In the genomic region with DNA sequence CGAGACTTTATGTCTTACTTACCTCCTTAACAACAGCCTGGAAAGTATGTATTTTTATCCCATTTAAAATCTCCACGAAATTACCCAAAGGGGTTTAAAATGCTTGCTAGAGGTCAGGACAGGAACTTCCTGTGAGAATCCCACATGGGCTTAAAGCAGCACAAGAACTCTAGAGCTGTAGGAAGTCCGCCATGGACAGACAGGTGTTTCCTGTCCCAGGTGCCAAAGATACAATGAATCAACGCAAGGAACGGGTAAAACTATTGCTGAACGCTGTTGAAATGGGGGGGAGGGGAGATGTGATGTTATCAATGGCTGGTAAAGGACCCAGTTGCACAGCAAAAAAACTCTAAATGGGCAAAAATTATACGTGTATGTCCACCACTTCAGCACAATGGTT, we compare ENCODE assay signal across 16 mouse cellular contexts. TPM values are rescaled to one million over a fixed set of nuclear protein-coding genes. Genes with fewer than 3 reads are reported as not detected.
"Had no signal": no experiment of that assay in that cellular context is flagged by ENCODE, and none has a peak within 500 bp of the region (broad histone marks: within the 10 kb centered on the region; RNA-seq: fewer than 3 reads in every experiment).

No protein-coding gene starts in this region.

- H3K9me3 ChIP-seq: limb, embryonic 15.5 days; liver, embryonic 12.5 days; lung, embryonic 15.5 days; midbrain, embryonic 12.5 days; neural tube, embryonic 13.5 days; stomach, embryonic 15.5 days had no signal

- H3K27ac ChIP-seq: kidney, postnatal 0 days; layer of hippocampus, adult 2 months; liver, embryonic 12.5 days; lung, embryonic 15.5 days; midbrain, embryonic 12.5 days; neural tube, embryonic 13.5 days; stomach, embryonic 15.5 days had no signal

- ATAC-seq: liver, embryonic 12.5 days; midbrain, embryonic 16.5 days had no signal

- H3K36me3 ChIP-seq: limb, embryonic 15.5 days; liver, embryonic 12.5 days; lung, embryonic 15.5 days; midbrain, embryonic 12.5 days; neural tube, embryonic 13.5 days; stomach, embryonic 15.5 days had no signal

- DNase-seq: kidney, adult 11 months; kidney, adult 9 months; kidney, postnatal 36 days; retina, postnatal 1 day; right cerebral cortex, postnatal 14 days had no signal

- H3K4me3 ChIP-seq: layer of hippocampus, adult 2 months; limb, embryonic 15.5 days; liver, embryonic 12.5 days; lung, embryonic 15.5 days; midbrain, embryonic 12.5 days; neural tube, embryonic 13.5 days; stomach, embryonic 15.5 days had no signal

- H3K9ac ChIP-seq: limb, embryonic 15.5 days; liver, embryonic 12.5 days; lung, embryonic 15.5 days; midbrain, embryonic 12.5 days; neural tube, embryonic 13.5 days; stomach, embryonic 15.5 days had no signal

- H3K4me2 ChIP-seq: limb, embryonic 15.5 days; liver, embryonic 12.5 days; lung, embryonic 15.5 days; midbrain, embryonic 12.5 days; neural tube, embryonic 13.5 days; stomach, embryonic 15.5 days had no signal

- H3K4me1 ChIP-seq: midbrain, embryonic 12.5 days had no signal

- H3K27me3 ChIP-seq: neural tube, embryonic 13.5 days had no signal

RNA-seq across cellular contexts. Expression of a gene that starts 21.6 kb away (rescaled TPM):
- polyA plus RNA-seq: intestine, embryonic 14.5 days; kidney, postnatal 0 days; limb, embryonic 15.5 days; liver, embryonic 12.5 days; liver, embryonic 16.5 days; stomach, embryonic 15.5 days had no signal
